In genomic region chr2:167261106-167261505, GRCm38 (mm10) we compare ENCODE assay signal across 15 mouse cellular contexts. TPM values are rescaled to one million over a fixed set of nuclear protein-coding genes. Genes with fewer than 3 reads are reported as not detected.
A peak's percentile ranks its signal among the peaks of the same experiment; 100 is the strongest.
DNase-seq lines count a peak whose midpoint lies in the region; ATAC-seq and TF ChIP-seq lines count a peak whose summit lies in the region.
"Had no signal": no experiment of that assay in that cellular context is flagged by ENCODE, and none has a peak within 500 bp of the region (broad histone marks: within the 10 kb centered on the region; RNA-seq: fewer than 3 reads in every experiment).

No protein-coding gene starts in this region.

- H3K36me3 ChIP-seq in heart, embryonic 13.5 days, result no peaks in the 10 kb centered on the region
- no peaks in the 10 kb centered on the region for H3K36me3 ChIP-seq in heart, embryonic 11.5 days (ENCODE audit: control insufficient read depth, insufficient read depth, low read length)
- H3K36me3 ChIP-seq in testis, adult 2 months (ENCODE audit: control insufficient read depth, insufficient read depth, low read length), result no peaks in the 10 kb centered on the region
- H3K36me3 ChIP-seq in lung, embryonic 16.5 days (ENCODE audit: control insufficient read depth, insufficient read depth, low read length), result no peaks in the 10 kb centered on the region
- H3K36me3 ChIP-seq: hindbrain, embryonic 15.5 days had no signal

- WGBS in heart, embryonic 13.5 days, result 71% methylated on average over 4 of the region's 4 CpGs
- WGBS in heart, embryonic 11.5 days (ENCODE audit: insufficient replicate concordance), result 77% methylated on average over 4 of the region's 4 CpGs
- 42% methylated on average over 4 of the region's 4 CpGs for WGBS in lung, embryonic 16.5 days

- peaks cover 30% of the 10 kb centered on the region for H3K4me1 ChIP-seq in heart, embryonic 13.5 days
- 0 out of 2 replicates have a peak, but pooled peaks cover 2% of the 10 kb centered on the region for H3K4me1 ChIP-seq in heart, embryonic 11.5 days (ENCODE audit: control insufficient read depth, insufficient read depth, low read length)
- H3K4me1 ChIP-seq in testis, adult 2 months (ENCODE audit: control insufficient read depth, insufficient read depth, low read length), result no peaks in the 10 kb centered on the region; the same call in 1 of the 2 replicates
- peaks cover 7% of the 10 kb centered on the region for H3K4me1 ChIP-seq in lung, embryonic 16.5 days (replicated peaks; ENCODE audit: control insufficient read depth, insufficient read depth, low read length)
- H3K4me1 ChIP-seq: hindbrain, embryonic 15.5 days had no signal

- H3K4me3 ChIP-seq in heart, embryonic 13.5 days, result no peak overlapping the region
- H3K4me3 ChIP-seq in heart, embryonic 11.5 days (ENCODE audit: low read depth, low read length), result no peak overlapping the region
- H3K4me3 ChIP-seq in testis, adult 2 months (ENCODE audit: control insufficient read depth, low read depth, low read length), result no peak overlapping the region
- no peak overlapping the region for H3K4me3 ChIP-seq in lung, embryonic 16.5 days (ENCODE audit: low read length)
- H3K4me3 ChIP-seq: heart, adult 2 months; hindbrain, embryonic 15.5 days had no signal

- H3K27ac ChIP-seq in heart, embryonic 13.5 days (replicated peaks), result peak overlapping the region; percentile 24; the same call in 1 of the 2 replicates
- H3K27ac ChIP-seq in heart, embryonic 11.5 days (ENCODE audit: low read depth, low read length), result no peak overlapping the region
- peak overlapping the region; percentile 67 for H3K27ac ChIP-seq in testis, adult 2 months (ENCODE audit: control insufficient read depth, insufficient read depth, low read depth, low read length)
- peak overlapping the region; percentile 63 for H3K27ac ChIP-seq in lung, embryonic 16.5 days (ENCODE audit: low read length)
- H3K27ac ChIP-seq: hindbrain, embryonic 15.5 days; kidney, postnatal 0 days had no signal

- no peak for TF ChIP-seq POLR2A in testis, adult 2 months (IDR thresholded peaks at IDR 0.05; ENCODE audit: control insufficient read depth, low read depth, low read length)

- intact Hi-C loops in left cerebral cortex, postnatal 36 days (cut with DNase I), result no loop called here

- H3K4me2 ChIP-seq in heart, embryonic 13.5 days, result no peak overlapping the region
- no peak overlapping the region for H3K4me2 ChIP-seq in heart, embryonic 11.5 days
- H3K4me2 ChIP-seq in lung, embryonic 16.5 days (ENCODE audit: low read depth, low read length), result no peak overlapping the region
- H3K4me2 ChIP-seq: hindbrain, embryonic 15.5 days had no signal

- TF ChIP-seq CTCF in testis, adult 2 months (IDR thresholded peaks at IDR 0.05; ENCODE audit: control insufficient read depth, insufficient read depth, insufficient replicate concordance, low read depth, low read length), result no peak

- no peak for DNase-seq in testis, postnatal 14 days (ENCODE audit: low spot score)
- DNase-seq in right cerebral cortex, postnatal 36 days (ENCODE audit: low spot score in 2 of 2), result no peak
- DNase-seq in left cerebral cortex, postnatal 36 days (ENCODE audit: low spot score in 2 of 2), result no peak
- DNase-seq: cerebellum, postnatal 14 days; right cerebral cortex, postnatal 14 days had no signal

- peak; percentile 26; the same call in 1 of the 2 replicates for ATAC-seq in heart, embryonic 13.5 days (ENCODE audit: extremely low read depth, insufficient number of reproducible peaks, low FRiP score, low TSS enrichment)
- ATAC-seq in heart, embryonic 11.5 days (replicated peaks; ENCODE audit: insufficient number of reproducible peaks, low FRiP score, low TSS enrichment), result no peak
- ATAC-seq in lung, embryonic 16.5 days (ENCODE audit: low read depth), result peak; percentile 63
- ATAC-seq in CD4-positive, CD25-positive, alpha-beta regulatory T cell, adult 4 months, result no peak
- ATAC-seq: forebrain, embryonic 16.5 days had no signal

- H3K27me3 ChIP-seq in heart, embryonic 13.5 days (replicated peaks), result no peaks in the 10 kb centered on the region
- H3K27me3 ChIP-seq in heart, embryonic 11.5 days (ENCODE audit: control insufficient read depth, insufficient read depth, low read length), result no peaks in the 10 kb centered on the region
- H3K27me3 ChIP-seq in testis, adult 2 months (ENCODE audit: control insufficient read depth, insufficient read depth, low read length), result no peaks in the 10 kb centered on the region
- no peaks in the 10 kb centered on the region for H3K27me3 ChIP-seq in lung, embryonic 16.5 days (ENCODE audit: control insufficient read depth, insufficient read depth, low read depth, low read length)
- H3K27me3 ChIP-seq: hindbrain, embryonic 15.5 days had no signal

- H3K9ac ChIP-seq in heart, embryonic 13.5 days, result no peak overlapping the region
- H3K9ac ChIP-seq in heart, embryonic 11.5 days (ENCODE audit: low read depth, low read length), result no peak overlapping the region
- no peak overlapping the region for H3K9ac ChIP-seq in lung, embryonic 16.5 days (ENCODE audit: low read length)
- H3K9ac ChIP-seq: hindbrain, embryonic 15.5 days had no signal

- H3K9me3 ChIP-seq in heart, embryonic 13.5 days, result no peaks in the 10 kb centered on the region
- no peaks in the 10 kb centered on the region for H3K9me3 ChIP-seq in heart, embryonic 11.5 days (replicated peaks; ENCODE audit: control insufficient read depth, low read length)
- no peaks in the 10 kb centered on the region for H3K9me3 ChIP-seq in lung, embryonic 16.5 days (ENCODE audit: control insufficient read depth, low read length)
- H3K9me3 ChIP-seq: hindbrain, embryonic 15.5 days had no signal

RNA-seq across cellular contexts. Expression of gene Ptgis, which starts 20.7 kb away (rescaled TPM):
- polyA plus RNA-seq in heart, embryonic 13.5 days (2015; fragmentation: Nextera tagmentation; extraction: Ambion mirVana), result 21.6 and 21.8 TPM in 2 replicates
- polyA plus RNA-seq in heart, embryonic 11.5 days (2014; fragmentation: Nextera tagmentation; extraction: Ambion mirVana), result 19.6 and 21.6 TPM in 2 replicates
- polyA plus RNA-seq in testis, adult 2 months (2012; rRNA removed), result 7.2 and 9.1 TPM in 2 replicates
- 14.4 and 15.8 TPM in 2 replicates for polyA plus RNA-seq in lung, embryonic 16.5 days (2015; fragmentation: Nextera tagmentation; extraction: Ambion mirVana)
- polyA plus RNA-seq in CD4-positive, CD25-positive, alpha-beta regulatory T cell, adult 4 months (2017; shearing (Covaris generic)), result under 1 TPM in 1 of 2 experiments, not detected in 1; 0.16 TPM
- 1 to 10 TPM; 1.6 to 1.8 TPM for total RNA-seq in left cerebral cortex, postnatal 36 days (2021)
- total RNA-seq: megakaryocyte, adult 5-6 weeks had no signal

Comparison
In these comparisons a context has a peak if more than half of its experiments do, and no peak if none do; other contexts are left out.
1. ATAC-seq: peak in heart, embryonic 13.5 days (single experiment) and lung, embryonic 16.5 days (single experiment); none in heart, embryonic 11.5 days (single experiment) and CD4-positive, CD25-positive, alpha-beta regulatory T cell, adult 4 months (single experiment).